Mouse (Mus musculus) regulatory T cell (primary cell): ENCODE measurements around the gene Ankle1.
"Not testable (repeated sequence)": the region's sequence is repeated elsewhere in the genome, so short reads cannot be mapped to it uniquely, and the experiment has no call there.

Source experiments
- in situ Hi-C: fragments of 300-600 bp; cut with MboI, MseI; formaldehyde crosslinking; loops from one replicate; pipeline ENCODE4 v1.15.1; 2025; ENCODE audit warnings: high pct_unique_total_duplicates

Ankle1 gene

GRCm38 (mm10) chr8:71406099-71407015 lies 547 bp downstream of the Ankle1 start:
- in situ Hi-C loops: loop anchor here (5.0 kb wide), 2 partner anchors 34 to 61 kb away; partner anchors contain the start of genes Dda1 and Ocel1

GRCm38 (mm10) chr8:71407441-71407840 lies 1.6 kb downstream of the Ankle1 start:
- in situ Hi-C loops: loop anchor here (5.0 kb wide), 2 partner anchors 35 to 60 kb away; partner anchors contain the start of genes Dda1 and Ocel1

- in situ Hi-C loops: loop anchor here (5.0 kb wide), 2 partner anchors 36 to 59 kb away; partner anchors contain the start of genes Dda1 and Ocel1
Measured at GRCm38 (mm10) chr8:71408231-71408630, 2.4 kb downstream of the Ankle1 start.

GRCm38 (mm10) chr8:71411535-71412273 lies 5.9 kb downstream of the Ankle1 start:
- in situ Hi-C loops: loop anchor here (5.0 kb wide), 1 partner anchor 1116 kb away; no protein-coding TSS in a partner anchor

- in situ Hi-C loops: no loop called here
Measured at GRCm38 (mm10) chr8:71422121-71422520, 16.3 kb downstream of the Ankle1 start.

GRCm38 (mm10) chr8:71432935-71433334 lies 27.1 kb downstream of the Ankle1 start:
- in situ Hi-C loops: not testable (repeated sequence)

GRCm38 (mm10) chr8:71437041-71437440 lies 31.2 kb downstream of the Ankle1 start:
- in situ Hi-C loops: no loop called here

- in situ Hi-C loops: no loop called here
Measured at GRCm38 (mm10) chr8:71441404-71441803, 35.6 kb downstream of the Ankle1 start.

GRCm38 (mm10) chr8:71445096-71445495 lies 39.3 kb downstream of the Ankle1 start:
- in situ Hi-C loops: loop anchor here (5.0 kb wide), 1 partner anchor 77 kb away; no protein-coding TSS in a partner anchor

GRCm38 (mm10) chr8:71451337-71451736 lies 45.5 kb downstream of the Ankle1 start:
- in situ Hi-C loops: no loop called here

- in situ Hi-C loops: no loop called here
Measured at GRCm38 (mm10) chr8:71451777-71452176, 46.0 kb downstream of the Ankle1 start.

GRCm38 (mm10) chr8:71452669-71453068 lies 46.9 kb downstream of the Ankle1 start:
- in situ Hi-C loops: no loop called here

- in situ Hi-C loops: loop anchor here (5.0 kb wide), 1 partner anchor 82 kb away; the partner anchor contains the start of gene Ocel1
Measured at GRCm38 (mm10) chr8:71454668-71455067, 48.9 kb downstream of the Ankle1 start.

- in situ Hi-C loops: loop anchor here (5.0 kb wide), 1 partner anchor 85 kb away; the partner anchor contains the start of gene Ocel1
Measured at GRCm38 (mm10) chr8:71456906-71457305, 51.1 kb downstream of the Ankle1 start.

GRCm38 (mm10) chr8:71457659-71458270 lies 52.0 kb downstream of the Ankle1 start:
- in situ Hi-C loops: loop anchor here (5.0 kb wide), 1 partner anchor 85 kb away; the partner anchor contains the start of gene Ocel1
